Mouse (Mus musculus) stomach, postnatal 0 days (tissue): ENCODE results near the gene Trpm3.

Experiments
- CTCF ChIP-seq: IDR thresholded peaks from 2 replicates; pipeline ENCODE4 v1.5.1; 2016; ENCODE audit warnings: antibody characterized with exemption, low read depth, mild to moderate bottlenecking, moderate library complexity
- EP300 ChIP-seq: optimal IDR thresholded peaks from 2 replicates; pipeline ENCODE3; 2016; ENCODE audit warnings: antibody characterized with exemption

- TF ChIP-seq CTCF (no peak), EP300 (no peak)
Measured at GRCm38 (mm10) chr19:22473030-22473712, 334.3 kb downstream of the Trpm3 start.
